Mouse (Mus musculus) stomach, embryonic 16.5 days (tissue): ENCODE results near the gene Shisa7. TPM values are rescaled to one million over a fixed set of nuclear protein-coding genes. Genes with fewer than 3 reads are reported as not detected.
"Not testable (repeated sequence)": the region's sequence is repeated elsewhere in the genome, so short reads cannot be mapped to it uniquely, and the experiment has no call there.

Experiments used
- ATAC-seq: fragments of 200-750 bp; cut with Nextera tagmentation; 2 replicates; pipeline ENCODE4 v1.8.0; 2017; ENCODE audit warnings: moderate number of reproducible peaks, moderate TSS enrichment; ENCODE audit not compliant: insufficient read depth, low FRiP score
- H3K27ac ChIP-seq: fragments of 300-500 bp; sonication (generic); 2 replicates; pipeline ENCODE4 v1.5.1; 2014; ENCODE audit warnings: low read length
- H3K27me3 ChIP-seq: fragments of 300-500 bp; sonication (generic); 2 replicates; pipeline ENCODE4 v1.6.1; 2014; ENCODE audit warnings: low read length, control low read depth, mixed read lengths; ENCODE audit not compliant: control insufficient read depth, insufficient read depth
- H3K36me3 ChIP-seq: fragments of 300-500 bp; sonication (generic); 2 replicates; pipeline ENCODE4 v1.6.1; 2014; ENCODE audit warnings: low read length; ENCODE audit not compliant: control insufficient read depth, insufficient read depth
- H3K4me1 ChIP-seq: fragments of 300-500 bp; sonication (generic); 2 replicates; pipeline ENCODE4 v1.6.1; 2014; ENCODE audit warnings: low read length, control low read depth, mixed read lengths; ENCODE audit not compliant: control insufficient read depth, insufficient read depth
- H3K4me2 ChIP-seq: fragments of 300-500 bp; sonication (generic); 2 replicates; pipeline ENCODE4 v1.6.1; 2014; ENCODE audit warnings: low read depth, low read length, mixed read lengths
- H3K4me3 ChIP-seq: fragments of 300-500 bp; sonication (generic); replicated peaks from 2 replicates; pipeline ENCODE4 v1.5.1; 2014; ENCODE audit warnings: mild to moderate bottlenecking, low read length
- H3K9ac ChIP-seq: fragments of 300-500 bp; sonication (generic); 2 replicates; pipeline ENCODE4 v1.6.1; 2014; ENCODE audit warnings: low read length
- H3K9me3 ChIP-seq: fragments of 300-500 bp; sonication (generic); replicated peaks from 2 replicates; pipeline ENCODE4 v1.6.1; 2016; ENCODE audit warnings: low read length, control low read depth; ENCODE audit not compliant: control insufficient read depth
- WGBS: fragments of 180-500 bp; shearing (Covaris S2); extraction: QIAGEN DNeasy Blood & Tissue Kit; methylation state at CpG from one replicate; pipeline ENCODE4 v1.1.7; 2014; 5-methylcytosine and 5-hydroxymethylcytosine counted together
- polyA plus RNA-seq: library from polyadenylated mRNA; unstranded; fragments of >200 nt; fragmentation: Nextera tagmentation; extraction: Ambion mirVana; gene quantifications from 2 replicates; pipeline ENCODE4 v1.2.1, GENCODE M21; 2015

Gene Shisa7
- polyA plus RNA-seq, 1 experiment from 2014 or later, result 0.49 TPM

DNA sequence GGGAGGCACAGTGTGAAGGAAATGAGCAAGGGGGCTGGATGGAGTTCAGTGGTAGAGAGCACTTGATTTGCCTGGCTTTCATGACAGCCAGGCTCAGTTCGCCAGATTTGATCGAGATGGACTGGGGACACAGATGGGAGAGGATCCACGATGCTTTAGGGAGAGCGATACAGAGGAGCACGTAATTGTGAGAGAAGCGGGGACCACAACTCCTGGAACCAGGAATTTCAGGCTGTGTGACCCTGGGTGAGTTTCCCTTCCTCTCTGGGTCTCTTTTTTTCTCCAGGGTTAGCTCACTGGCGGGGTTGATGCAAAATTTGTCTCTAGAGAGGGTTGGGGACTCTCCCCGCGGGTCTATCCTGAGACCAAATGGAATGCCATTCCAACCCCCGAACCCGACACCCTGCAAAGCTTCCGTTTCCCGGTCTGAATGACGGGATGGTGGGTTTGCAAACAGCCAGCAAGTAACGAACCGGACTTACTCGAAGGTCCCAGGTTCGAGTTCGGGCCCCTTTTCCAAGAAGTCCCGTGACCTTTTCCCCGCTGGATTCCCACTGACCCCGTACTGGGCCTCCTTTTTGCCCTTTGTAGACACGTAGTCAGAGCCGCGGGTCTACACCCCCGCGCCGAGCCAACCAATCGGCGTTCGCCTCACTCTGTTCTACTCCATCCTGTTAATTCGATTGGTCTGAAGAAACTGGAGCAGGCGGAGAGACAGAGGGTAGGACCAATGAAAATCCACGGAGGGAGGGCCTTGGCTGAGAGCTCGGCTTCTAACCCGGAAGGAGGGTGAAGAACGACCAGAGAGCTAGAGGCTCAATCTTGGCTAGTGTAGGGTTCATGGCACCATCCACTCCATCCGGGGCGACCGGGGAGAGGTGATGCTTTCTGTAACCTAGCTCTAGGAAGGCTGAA, 21.3 kb upstream of the Shisa7 start:
- peak overlapping the region; percentile 56 for H3K4me2 ChIP-seq
- H3K36me3 ChIP-seq, result no peaks in the 10 kb centered on the region
- H3K9me3 ChIP-seq, result no peaks in the 10 kb centered on the region
- peak overlapping the region; percentile 82 for H3K9ac ChIP-seq
- peak overlapping the region; percentile 69 for H3K4me3 ChIP-seq
- no peaks in the 10 kb centered on the region for H3K27me3 ChIP-seq
- peak overlapping the region; percentile 92 for H3K27ac ChIP-seq
- WGBS, result 4% methylated on average over 40 of the region's 40 CpGs
- peaks cover 8% of the 10 kb centered on the region; the same call in 1 of the 2 replicates for H3K4me1 ChIP-seq
- peak; percentile 99 for ATAC-seq

DNA sequence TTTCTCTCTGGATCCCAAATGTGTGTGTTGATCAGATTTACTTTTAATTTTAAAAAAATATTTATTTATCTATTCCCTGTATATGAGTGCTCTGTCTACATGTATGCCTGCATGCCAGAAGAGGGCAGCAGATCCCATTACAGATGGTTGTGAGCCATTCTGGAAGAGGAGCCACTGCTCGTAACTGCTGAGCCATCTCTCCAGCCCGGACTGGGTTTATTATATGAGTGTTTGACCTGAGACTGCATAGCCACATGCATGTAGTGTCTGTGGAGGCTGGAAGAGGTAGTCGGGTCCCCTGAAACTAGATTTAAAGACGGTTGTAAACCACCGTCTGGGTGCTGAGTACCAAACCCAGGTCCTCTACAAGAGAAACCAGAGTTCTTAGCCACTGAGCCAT, 20.6 kb upstream of the Shisa7 start:
- Histone ChIP-seq H3K9ac (no peak overlapping the region), H3K36me3 (no peaks in the 10 kb centered on the region), H3K4me2 (peak overlapping the region; percentile 56), H3K27ac (0 out of 2 replicates have a peak overlapping the region, but pooled peaks have one; percentile 21), H3K27me3 (no peaks in the 10 kb centered on the region), H3K4me3 (peak overlapping the region; percentile 69; the same call in 1 of the 2 replicates), H3K9me3 (no peaks in the 10 kb centered on the region), H3K4me1 (peaks cover 8% of the 10 kb centered on the region; the same call in 1 of the 2 replicates)
- 64% methylated on average over 5 of the region's 5 CpGs for WGBS
- ATAC-seq, result no peak

DNA sequence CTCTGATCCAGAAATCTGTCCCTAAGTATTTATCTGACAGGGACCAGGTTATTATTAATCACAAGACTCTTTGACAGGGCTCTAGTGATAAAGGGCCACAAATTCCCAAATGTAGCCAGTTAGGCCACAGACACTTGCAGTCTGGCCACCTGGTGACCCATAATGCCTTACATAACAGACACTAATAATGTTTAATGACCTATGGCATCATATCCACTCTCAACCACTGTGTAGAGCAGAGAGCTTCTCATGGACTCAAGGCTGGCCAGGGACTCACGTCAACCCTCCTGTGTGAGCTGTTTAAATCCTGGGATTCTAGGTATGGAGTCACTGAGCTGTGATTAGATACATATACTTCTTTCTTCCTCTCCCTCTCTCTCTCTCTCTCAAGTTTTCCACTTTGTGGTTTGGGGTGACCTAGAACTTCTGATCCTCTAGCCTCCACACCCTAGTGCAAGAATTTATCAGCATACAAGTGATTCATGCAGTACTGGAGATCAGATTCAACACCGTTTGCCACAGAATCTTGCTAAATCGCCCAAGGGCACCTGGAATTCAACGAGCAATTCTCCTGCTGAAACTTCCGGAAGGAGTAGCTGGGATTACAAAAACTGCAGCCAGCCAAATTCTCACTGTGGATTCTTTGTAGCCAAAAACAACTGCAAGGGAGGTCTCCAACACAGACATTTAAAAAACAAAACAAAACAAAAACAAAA, 19.8 kb upstream of the Shisa7 start:
- no peak overlapping the region for H3K4me2 ChIP-seq
- H3K9ac ChIP-seq, result no peak overlapping the region
- H3K9me3 ChIP-seq, result no peaks in the 10 kb centered on the region
- no peaks in the 10 kb centered on the region for H3K27me3 ChIP-seq
- H3K4me1 ChIP-seq, result peaks cover 8% of the 10 kb centered on the region; the same call in 1 of the 2 replicates
- ATAC-seq, result no peak
- WGBS, result 79% methylated on average over 5 of the region's 5 CpGs
- no peak overlapping the region for H3K4me3 ChIP-seq
- H3K36me3 ChIP-seq, result no peaks in the 10 kb centered on the region
- H3K27ac ChIP-seq, result no peak overlapping the region

DNA sequence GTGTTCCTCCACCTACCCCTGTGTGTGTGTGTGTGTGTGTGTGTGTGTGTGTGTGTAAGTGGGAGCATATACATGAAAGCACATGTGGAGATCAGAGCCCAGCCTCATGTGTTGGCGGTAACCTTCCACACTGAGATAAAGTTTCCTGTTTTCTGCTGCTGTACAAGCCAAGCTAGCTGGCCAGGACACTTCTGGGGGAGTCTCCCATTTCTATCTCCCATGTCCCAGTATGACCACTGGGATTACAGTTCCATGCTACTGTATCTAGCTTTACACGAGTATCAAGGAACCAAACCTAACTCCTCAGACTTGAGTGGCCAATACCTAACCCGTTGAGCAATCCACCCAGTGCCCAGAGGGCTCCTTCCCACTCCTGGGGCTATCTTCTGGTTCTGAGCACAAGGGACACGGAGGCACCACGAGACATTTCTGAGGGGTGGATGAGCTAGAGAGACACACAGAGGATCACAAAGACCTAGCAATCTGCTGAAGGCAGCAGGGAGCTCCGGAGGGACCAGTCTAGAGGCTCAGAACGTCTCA, 19.1 kb upstream of the Shisa7 start:
- no peaks in the 10 kb centered on the region for H3K36me3 ChIP-seq
- no peak overlapping the region for H3K4me2 ChIP-seq
- peaks cover 8% of the 10 kb centered on the region; the same call in 1 of the 2 replicates for H3K4me1 ChIP-seq
- no peak overlapping the region for H3K4me3 ChIP-seq
- H3K9ac ChIP-seq, result no peak overlapping the region
- no peaks in the 10 kb centered on the region for H3K27me3 ChIP-seq
- H3K27ac ChIP-seq, result no peak overlapping the region
- no peak for ATAC-seq
- 75% methylated on average over 7 of the region's 7 CpGs for WGBS
- H3K9me3 ChIP-seq, result no peaks in the 10 kb centered on the region

DNA sequence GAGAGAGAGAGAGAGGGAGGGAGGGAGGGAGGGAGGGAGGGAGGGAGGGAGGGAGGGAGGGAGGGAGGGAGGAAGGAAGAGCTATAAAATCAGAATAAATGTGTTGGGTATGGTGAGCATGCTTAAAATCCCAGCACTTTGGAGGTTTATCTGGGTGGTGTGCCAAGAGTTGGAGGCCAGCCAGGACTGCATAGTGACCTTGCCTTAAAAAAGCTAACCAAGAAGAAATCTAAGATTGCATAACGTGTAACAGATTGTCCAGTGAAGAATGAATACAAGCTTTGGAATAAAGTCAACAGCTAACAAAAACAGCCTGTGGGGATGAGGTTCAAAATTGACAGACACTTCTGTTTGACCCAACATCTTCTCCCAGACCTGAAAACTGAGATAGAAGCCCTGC, 18.5 kb upstream of the Shisa7 start:
- no peak overlapping the region for H3K27ac ChIP-seq
- H3K9ac ChIP-seq, result no peak overlapping the region
- H3K4me2 ChIP-seq, result no peak overlapping the region
- no peaks in the 10 kb centered on the region for H3K27me3 ChIP-seq
- H3K4me1 ChIP-seq, result peaks cover 8% of the 10 kb centered on the region; the same call in 1 of the 2 replicates
- no peak overlapping the region for H3K4me3 ChIP-seq
- no peaks in the 10 kb centered on the region for H3K9me3 ChIP-seq
- ATAC-seq, result no peak
- no peaks in the 10 kb centered on the region for H3K36me3 ChIP-seq
- WGBS, result 12% methylated on average over 1 of the region's 1 CpGs

DNA sequence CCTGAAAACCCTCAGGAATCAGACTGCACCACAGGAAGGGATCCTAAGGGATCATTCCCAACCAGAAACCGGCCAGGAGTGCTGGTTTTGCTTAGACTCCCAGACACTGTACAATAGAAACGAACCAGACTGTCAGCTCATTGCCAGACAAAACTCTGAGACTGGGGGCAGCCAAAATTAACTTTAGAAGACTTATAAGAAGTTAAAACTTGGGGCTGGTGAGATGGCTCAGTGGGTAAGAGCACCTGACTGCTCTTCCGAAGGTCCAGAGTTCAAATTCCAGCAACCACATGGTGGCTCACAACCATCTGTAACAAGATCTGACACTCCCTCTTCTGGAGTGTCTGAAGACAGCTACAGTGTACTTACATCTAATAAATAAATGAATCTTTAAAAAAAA, 16.4 kb upstream of the Shisa7 start:
- not testable (repeated sequence) for ATAC-seq, H3K4me1 ChIP-seq, H3K27me3 ChIP-seq, H3K9me3 ChIP-seq, H3K9ac ChIP-seq, H3K4me2 ChIP-seq, H3K4me3 ChIP-seq, H3K27ac ChIP-seq, H3K36me3 ChIP-seq
- WGBS, result 68% methylated on average over 3 of the region's 3 CpGs

DNA sequence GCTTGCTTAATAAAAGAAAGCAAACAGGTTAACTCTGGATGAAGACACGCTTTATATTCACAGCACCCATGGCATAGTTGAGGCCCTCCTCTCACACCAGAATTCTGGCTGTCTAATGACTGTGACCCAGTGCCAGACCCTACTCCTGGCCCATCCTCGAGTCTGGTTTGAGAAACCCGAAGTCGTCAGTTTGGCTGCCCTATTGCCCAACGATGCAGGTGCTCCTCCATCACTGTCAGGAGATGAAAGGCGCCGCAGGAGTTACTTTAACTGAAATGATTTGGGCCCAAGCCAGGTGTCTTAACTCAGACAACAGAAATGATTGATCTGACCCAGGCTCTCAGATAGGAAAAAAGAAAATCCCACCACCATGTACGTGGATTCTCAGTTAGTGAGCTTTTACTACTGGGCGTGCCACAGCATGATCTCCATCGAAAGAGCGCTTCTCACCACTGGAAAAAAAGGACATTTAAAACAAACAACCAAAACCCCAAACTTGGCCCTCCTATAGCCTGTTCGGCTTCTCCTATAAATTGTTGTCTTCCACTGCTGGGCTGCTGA, 15.0 kb upstream of the Shisa7 start:
- ATAC-seq, result peak; percentile 35
- 31% methylated on average over 12 of the region's 12 CpGs for WGBS

DNA sequence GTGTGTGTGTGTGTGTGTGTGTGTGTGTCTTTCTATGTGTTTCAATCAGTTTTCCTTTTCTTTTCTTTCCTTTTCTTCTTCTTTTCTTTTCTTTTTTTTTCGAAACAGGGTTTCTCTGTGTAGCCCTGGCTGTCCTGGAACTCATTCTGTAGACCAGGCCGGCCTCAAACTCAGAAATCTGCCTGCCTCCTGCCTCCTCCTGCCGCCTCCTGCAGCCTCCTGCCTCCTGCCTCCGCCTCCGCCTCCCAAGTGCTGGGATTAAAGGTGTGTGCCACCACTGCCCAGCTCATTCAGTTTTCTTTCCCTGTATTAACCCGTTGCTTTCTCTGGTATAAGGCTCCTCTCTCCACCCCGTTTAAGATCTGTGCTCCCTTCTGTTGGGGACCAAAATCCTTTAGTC, 12.8 kb upstream of the Shisa7 start:
- H3K4me3 ChIP-seq, result no peak overlapping the region
- no peak overlapping the region for H3K9ac ChIP-seq
- H3K27me3 ChIP-seq, result no peaks in the 10 kb centered on the region
- no peaks in the 10 kb centered on the region for H3K4me1 ChIP-seq
- H3K9me3 ChIP-seq, result no peaks in the 10 kb centered on the region
- no peaks in the 10 kb centered on the region for H3K36me3 ChIP-seq
- WGBS, result 66% methylated on average over 7 of the region's 7 CpGs
- H3K4me2 ChIP-seq, result no peak overlapping the region
- ATAC-seq, result no peak
- no peak overlapping the region for H3K27ac ChIP-seq

More for the DNA sequence above, 15.0 kb upstream of the Shisa7 start:
- Histone ChIP-seq H3K4me2 (no peak overlapping the region), H3K27ac (peak overlapping the region; percentile 72; the same call in 1 of the 2 replicates), H3K36me3 (no peaks in the 10 kb centered on the region), H3K27me3 (no peaks in the 10 kb centered on the region), H3K9me3 (no peaks in the 10 kb centered on the region), H3K4me3 (no peak overlapping the region), H3K4me1 (no peaks in the 10 kb centered on the region), H3K9ac (no peak overlapping the region)
